Mouse (Mus musculus) liver, embryonic 11.5 days (tissue): ENCODE data around the gene Samd4b. TPM values are rescaled to one million over a fixed set of nuclear protein-coding genes. Genes with fewer than 3 reads are reported as not detected.

ENCODE experiments used
- ATAC-seq: fragments of 200-750 bp; cut with Nextera tagmentation; replicated peaks from 2 replicates; pipeline ENCODE4 v1.8.0; 2017; ENCODE audit warnings: moderate number of reproducible peaks, mild to moderate bottlenecking, moderate TSS enrichment, moderate library complexity; ENCODE audit not compliant: low FRiP score
- DNase-seq: peaks from one replicate; pipeline ENCODE4 v3.0.0-alpha.2; 2017; ENCODE audit warnings: low spot score
- H3K27ac ChIP-seq: fragments of 300-500 bp; sonication (generic); 2 replicates; pipeline ENCODE4 v1.5.1; 2014; ENCODE audit warnings: mild to moderate bottlenecking, low read depth, low read length, control low read depth
- H3K27me3 ChIP-seq: fragments of 300-500 bp; sonication (generic); replicated peaks from 2 replicates; pipeline ENCODE4 v1.6.1; 2014; ENCODE audit warnings: low read length, mixed read lengths; ENCODE audit not compliant: control insufficient read depth, insufficient read depth
- H3K36me3 ChIP-seq: fragments of 300-500 bp; sonication (generic); 2 replicates; pipeline ENCODE4 v1.6.1; 2014; ENCODE audit warnings: mild to moderate bottlenecking, low read length, moderate library complexity, mixed read lengths; ENCODE audit not compliant: control insufficient read depth, insufficient read depth
- H3K4me1 ChIP-seq: fragments of 300-500 bp; sonication (generic); replicated peaks from 2 replicates; pipeline ENCODE4 v1.6.1; 2014; ENCODE audit warnings: low read length, mixed read lengths; ENCODE audit not compliant: control insufficient read depth, insufficient read depth
- H3K4me2 ChIP-seq: fragments of 300-500 bp; sonication (generic); 2 replicates; pipeline ENCODE4 v1.6.1; 2014; ENCODE audit warnings: mild to moderate bottlenecking, control low read depth, moderate library complexity
- H3K4me3 ChIP-seq: fragments of 300-500 bp; sonication (generic); 2 replicates; pipeline ENCODE4 v1.5.1; 2014; ENCODE audit warnings: low read depth, low read length, control low read depth
- H3K9ac ChIP-seq: fragments of 300-500 bp; sonication (generic); 2 replicates; pipeline ENCODE4 v1.6.1; 2014; ENCODE audit warnings: low read depth, low read length, control low read depth
- H3K9me3 ChIP-seq: fragments of 300-500 bp; sonication (generic); 2 replicates; pipeline ENCODE4 v1.6.1; 2016; ENCODE audit warnings: low read length, inconsistent platforms, mixed read lengths; ENCODE audit not compliant: control insufficient read depth
- WGBS: fragments of 180-500 bp; shearing (Covaris S2); extraction: QIAGEN DNeasy Blood & Tissue Kit; methylation state at CpG from one replicate; pipeline ENCODE4 v1.1.7; 2014; 5-methylcytosine and 5-hydroxymethylcytosine counted together
- microRNA-seq: library from miRNA; unstranded; fragments of <30 nt; microRNA quantifications from one replicate; pipeline ENCODE4, GENCODE M21; 2017; ENCODE audit warnings: borderline number of aligned reads
- polyA plus RNA-seq: library from polyadenylated mRNA; unstranded; fragments of >200 nt; fragmentation: Nextera tagmentation; extraction: Ambion mirVana; gene quantifications from 2 replicates; pipeline ENCODE4 v1.2.1, GENCODE M21; 2014

The Samd4b gene
- polyA plus RNA-seq, 1 experiment from 2014 or later: 18.6 TPM

- H3K4me2 ChIP-seq: no peak overlapping the region
- H3K9ac ChIP-seq: no peak overlapping the region
- DNase-seq: no peak
- no peak for ATAC-seq
- no peaks in the 10 kb centered on the region for H3K9me3 ChIP-seq
- peak overlapping the region; percentile 25; the same call in 1 of the 2 replicates for H3K27ac ChIP-seq
- 93% methylated on average over 2 of the region's 2 CpGs for WGBS
- H3K36me3 ChIP-seq: peaks cover 32% of the 10 kb centered on the region
- no peaks in the 10 kb centered on the region for H3K27me3 ChIP-seq
- no peak overlapping the region for H3K4me3 ChIP-seq
- H3K4me1 ChIP-seq: peaks cover 32% of the 10 kb centered on the region
These were observed 244.7 kb downstream of the Samd4b start for GRCm38 (mm10) chr7:28353267-28353666.

GRCm38 (mm10) chr7:28351676-28352191 is 246.2 kb downstream of the Samd4b start:
- H3K4me1 ChIP-seq: peaks cover 22% of the 10 kb centered on the region
- no peaks in the 10 kb centered on the region for H3K27me3 ChIP-seq
- peaks cover 32% of the 10 kb centered on the region for H3K36me3 ChIP-seq
- ATAC-seq: no peak
- 26% methylated on average over 4 of the region's 4 CpGs for WGBS
- peak overlapping the region; percentile 96 for H3K4me3 ChIP-seq
- H3K4me2 ChIP-seq: peak overlapping the region; percentile 95
- H3K27ac ChIP-seq: peak overlapping the region; percentile 89
- DNase-seq: no peak
- peak overlapping the region; percentile 100 for H3K9ac ChIP-seq
- H3K9me3 ChIP-seq: no peaks in the 10 kb centered on the region

GRCm38 (mm10) chr7:28350155-28350883 is 247.6 kb downstream of the Samd4b start, which contains the start of gene Rps16:
Gene Rps16, plus strand, starts transcription at chr7:28350652.
- WGBS: under 1% methylated on average over 50 of the region's 50 CpGs
- Histone ChIP-seq H3K27ac (peak within 1 kb of the TSS; percentile 89), H3K4me1 (peaks cover 22% of the 10 kb centered on the region), H3K36me3 (peaks cover 32% of the 10 kb centered on the region), H3K4me2 (peak within 1 kb of the TSS; percentile 95), H3K4me3 (peak within 1 kb of the TSS; percentile 96), H3K9ac (peak within 1 kb of the TSS; percentile 100), H3K27me3 (no peaks in the 10 kb centered on the region), H3K9me3 (no peaks in the 10 kb centered on the region)
- DNase-seq (peak; percentile 95), ATAC-seq (peak; percentile 92)

Small RNA genes within 50 kb of the gene (microRNA-seq; reads per million reads assigned to microRNA genes)
- 1.1 reads per million for gene Mir7049

Other genes with a start within 250 kb of the Samd4b start
- gene Rps16, start 247.5 kb downstream of the Samd4b start, polyA plus RNA-seq: 1,377 and 1,547 TPM in 2 replicates
- gene Plekhg2, start 225.5 kb downstream of the Samd4b start, polyA plus RNA-seq: 29.2 and 34.4 TPM in 2 replicates
- 9.9 and 10.2 TPM in 2 replicates for gene Zfp36, start 217.9 kb downstream of the Samd4b start, polyA plus RNA-seq
- gene Med29, start 205.4 kb downstream of the Samd4b start, polyA plus RNA-seq: 44.7 and 45.7 TPM in 2 replicates
- gene Paf1, start 205.2 kb downstream of the Samd4b start, polyA plus RNA-seq: 56.1 and 58.6 TPM in 2 replicates
- gene Gmfg, start 160.7 kb downstream of the Samd4b start, polyA plus RNA-seq: 49.4 and 49.7 TPM in 2 replicates
- 1.7 TPM in 2 replicates for gene Lrfn1, start 146.2 kb downstream of the Samd4b start, polyA plus RNA-seq
- not detected in 2 replicates for gene Ifnl2, start 87.7 kb downstream of the Samd4b start, polyA plus RNA-seq
- gene Ifnl3, start 75.3 kb downstream of the Samd4b start, polyA plus RNA-seq: not detected in 2 replicates
- not detected in 2 replicates for gene Sycn, start 57.3 kb downstream of the Samd4b start, polyA plus RNA-seq
- gene Nccrp1, start 50.9 kb downstream of the Samd4b start, polyA plus RNA-seq: not detected in 2 replicates
- 34.0 and 35.3 TPM in 2 replicates for gene Pak4, start within 50 bp of the Samd4b start, polyA plus RNA-seq
- not detected in 2 replicates for gene Acp7, start 33.2 kb upstream of the Samd4b start, polyA plus RNA-seq
- gene Fbxo27, start 94.7 kb upstream of the Samd4b start, polyA plus RNA-seq: 1.4 and 1.7 TPM in 2 replicates
- gene Fbxo17, start 118.7 kb upstream of the Samd4b start, polyA plus RNA-seq: 3.1 and 3.7 TPM in 2 replicates
- 172 and 180 TPM in 2 replicates for gene Mrps12, start 143.7 kb upstream of the Samd4b start, polyA plus RNA-seq
- 31.3 and 35.3 TPM in 2 replicates for gene Sars2, start 143.8 kb upstream of the Samd4b start, polyA plus RNA-seq
- not detected in 2 replicates for gene Ccer2, start 158.0 kb upstream of the Samd4b start, polyA plus RNA-seq
- 41.0 and 41.9 TPM in 2 replicates for gene Sirt2, start 168.6 kb upstream of the Samd4b start, polyA plus RNA-seq
- 61.4 and 61.8 TPM in 2 replicates for gene Nfkbib, start 169.4 kb upstream of the Samd4b start, polyA plus RNA-seq
- 21.7 and 23.1 TPM in 2 replicates for gene Rinl, start 190.8 kb upstream of the Samd4b start, polyA plus RNA-seq
- gene Hnrnpl, start 210.4 kb upstream of the Samd4b start, polyA plus RNA-seq: 238 and 279 TPM in 2 replicates
- 107 TPM in 2 replicates for gene Ech1, start 227.1 kb upstream of the Samd4b start, polyA plus RNA-seq
- gene Lgals4, start 235.7 kb upstream of the Samd4b start, polyA plus RNA-seq: 2.9 and 5.1 TPM in 2 replicates